Mouse (Mus musculus) lung, adult 2 months (tissue): ENCODE results near the gene Prkag1. TPM values are rescaled to one million over a fixed set of nuclear protein-coding genes. Genes with fewer than 3 reads are reported as not detected.

Experiments
- DNase-seq: peaks from one replicate; pipeline ENCODE4 v3.0.0; 2022
- H3K4me1 ChIP-seq: fragments of 200-500 bp; 2 replicates; pipeline ENCODE4 v1.6.1; 2011; ENCODE audit warnings: low read length; ENCODE audit not compliant: control insufficient read depth, insufficient read depth
- H3K4me3 ChIP-seq: fragments of 200-500 bp; replicated peaks from 2 replicates; pipeline ENCODE3; 2011; ENCODE audit warnings: low read depth, mild to moderate bottlenecking, control low read depth, low read length; ENCODE audit errors: extremely low read depth
- CTCF ChIP-seq: fragments of 200-500 bp; IDR thresholded peaks from 2 replicates; pipeline ENCODE4 v1.5.1; 2011; ENCODE audit warnings: mild to moderate bottlenecking, low read length, control low read depth; ENCODE audit not compliant: insufficient read depth
- POLR2A ChIP-seq: fragments of 200-500 bp; IDR thresholded peaks from 2 replicates; pipeline ENCODE4 v1.6.1; 2011; ENCODE audit warnings: low read depth, mild to moderate bottlenecking, control low read depth, low read length, borderline replicate concordance; ENCODE audit errors: extremely low read depth
- WGBS: fragments of 180-500 bp; shearing (Covaris S2); methylation state at CpG from one replicate; pipeline ENCODE4 v1.1.7; 2018; 5-methylcytosine and 5-hydroxymethylcytosine counted together
- polyA plus RNA-seq: library from polyadenylated mRNA; depleted of rRNA; stranded (reverse); fragments of >200 nt; gene quantifications from 2 replicates; pipeline ENCODE4 v1.2.3, GENCODE M21; 2012

Gene Prkag1
- polyA plus RNA-seq, 1 experiment = 62.8 TPM

GRCm38 (mm10) chr15:98853161-98853937 is 22.0 kb upstream of the Prkag1 start:
- 90% methylated on average over 28 of the region's 28 CpGs for WGBS
- TF ChIP-seq POLR2A (no peak), CTCF (no peak)
- Histone ChIP-seq H3K4me3 (no peak overlapping the region), H3K4me1 (no peaks in the 10 kb centered on the region)
- no peak for DNase-seq

- no peak for TF ChIP-seq CTCF
- no peak for TF ChIP-seq POLR2A
- Histone ChIP-seq H3K4me1 (no peaks in the 10 kb centered on the region), H3K4me3 (no peak overlapping the region)
- WGBS = 87% methylated on average over 9 of the region's 9 CpGs
- DNase-seq = no peak
Observed at GRCm38 (mm10) chr15:98852733-98853132, 21.4 kb upstream of the Prkag1 start.

- DNase-seq = no peak
- WGBS = 93% methylated on average over 9 of the region's 9 CpGs
- Histone ChIP-seq H3K4me3 (no peak overlapping the region), H3K4me1 (no peaks in the 10 kb centered on the region)
- TF ChIP-seq POLR2A (no peak), CTCF (no peak)
Observed at GRCm38 (mm10) chr15:98852071-98852470, 20.8 kb upstream of the Prkag1 start.

- no peak overlapping the region for H3K4me3 ChIP-seq
- TF ChIP-seq CTCF (no peak), POLR2A (no peak)
- DNase-seq = no peak
- H3K4me1 ChIP-seq = no peaks in the 10 kb centered on the region
- WGBS = 88% methylated on average over 21 of the region's 21 CpGs
Observed at GRCm38 (mm10) chr15:98851229-98851818, 20.0 kb upstream of the Prkag1 start.

DNA sequence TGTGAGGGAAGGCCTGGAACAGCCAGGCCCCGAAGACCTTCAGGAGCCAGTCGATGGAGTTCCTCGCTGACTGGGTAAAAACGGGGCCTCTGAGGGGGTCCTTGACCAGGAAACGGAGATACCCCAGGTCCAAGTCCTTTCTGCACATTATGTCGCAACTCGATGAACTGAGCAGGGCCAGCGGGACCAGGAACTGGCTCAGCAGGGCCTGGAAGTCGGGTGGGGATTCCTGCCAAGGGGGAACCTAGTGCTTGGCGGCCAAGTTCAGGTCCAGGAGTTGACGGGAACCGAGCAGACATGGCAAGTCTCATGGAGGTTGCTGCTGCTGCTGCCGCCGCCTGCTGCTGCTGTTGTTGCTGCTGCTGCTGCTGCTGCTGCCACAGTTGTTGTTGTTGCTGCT is 19.3 kb upstream of the Prkag1 start:
- DNase-seq = no peak
- WGBS = 80% methylated on average over 14 of the region's 14 CpGs

DNA sequence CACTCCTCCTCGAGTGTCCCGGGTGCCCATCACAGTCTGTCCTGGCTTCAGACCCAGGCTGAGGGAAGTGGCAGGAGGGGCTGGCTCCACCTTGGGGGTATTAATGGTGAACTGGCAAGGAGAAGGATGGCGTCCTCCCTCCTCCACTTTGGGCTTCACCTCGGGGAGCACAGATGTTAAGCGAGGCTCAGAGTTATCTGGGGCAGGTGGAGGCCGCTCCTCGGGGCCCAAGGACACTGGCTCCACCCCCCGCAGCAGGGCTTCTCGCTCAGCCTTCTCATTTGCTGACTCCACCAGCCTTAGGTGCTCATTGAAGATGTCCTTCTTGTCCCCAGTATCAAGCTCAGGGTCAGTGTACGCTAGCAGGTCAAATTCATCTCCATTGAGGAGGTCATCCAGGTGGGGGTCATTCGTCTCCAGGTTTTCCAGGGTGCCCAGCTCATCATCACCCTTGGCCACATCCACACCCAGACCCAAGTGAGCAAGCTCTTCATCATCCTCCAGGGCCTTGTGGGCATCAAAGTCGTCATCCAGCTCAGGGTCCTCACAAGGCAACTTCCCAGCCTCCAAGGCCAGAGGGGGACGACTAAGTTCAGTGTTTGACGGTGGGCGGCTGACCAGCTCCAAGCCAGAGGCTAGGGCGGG is 18.8 kb upstream of the Prkag1 start:
- WGBS = 83% methylated on average over 16 of the region's 16 CpGs
- no peak for DNase-seq

More for the DNA sequence above, 19.3 kb upstream of the Prkag1 start:
- TF ChIP-seq POLR2A (no peak), CTCF (no peak)
- no peaks in the 10 kb centered on the region for H3K4me1 ChIP-seq
- no peak overlapping the region for H3K4me3 ChIP-seq

GRCm38 (mm10) chr15:98849165-98849564 is 17.8 kb upstream of the Prkag1 start:
- DNase-seq = no peak
- WGBS = 95% methylated on average over 11 of the region's 11 CpGs
- no peak for TF ChIP-seq POLR2A
- Histone ChIP-seq H3K4me3 (no peak overlapping the region), H3K4me1 (no peaks in the 10 kb centered on the region)

More for the DNA sequence above, 18.8 kb upstream of the Prkag1 start:
- Histone ChIP-seq H3K4me1 (no peaks in the 10 kb centered on the region), H3K4me3 (no peak overlapping the region)
- TF ChIP-seq POLR2A (no peak), CTCF (no peak)

DNA sequence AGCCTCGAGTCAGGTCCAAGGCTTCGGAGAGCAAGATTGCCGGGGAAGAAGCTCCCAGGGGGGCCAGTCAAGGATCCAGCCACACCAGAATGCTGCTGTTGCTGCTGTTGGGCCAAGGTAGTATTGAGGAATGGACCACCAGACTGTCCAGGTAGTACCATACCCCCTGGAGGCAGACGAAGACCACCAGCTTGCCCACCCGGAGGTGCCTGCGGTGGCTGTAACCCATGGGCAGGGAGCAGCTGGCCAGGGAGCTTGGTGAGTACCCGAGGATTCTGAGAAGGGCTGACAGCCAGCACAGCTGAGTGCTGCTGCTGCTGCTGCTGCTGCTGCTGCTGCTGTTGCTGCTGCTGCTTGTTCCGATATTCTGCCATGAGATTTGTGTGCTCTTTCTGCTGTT is 14.8 kb upstream of the Prkag1 start:
- DNase-seq = no peak
- TF ChIP-seq POLR2A (no peak), CTCF (no peak)
- WGBS = 81% methylated on average over 8 of the region's 8 CpGs

DNA sequence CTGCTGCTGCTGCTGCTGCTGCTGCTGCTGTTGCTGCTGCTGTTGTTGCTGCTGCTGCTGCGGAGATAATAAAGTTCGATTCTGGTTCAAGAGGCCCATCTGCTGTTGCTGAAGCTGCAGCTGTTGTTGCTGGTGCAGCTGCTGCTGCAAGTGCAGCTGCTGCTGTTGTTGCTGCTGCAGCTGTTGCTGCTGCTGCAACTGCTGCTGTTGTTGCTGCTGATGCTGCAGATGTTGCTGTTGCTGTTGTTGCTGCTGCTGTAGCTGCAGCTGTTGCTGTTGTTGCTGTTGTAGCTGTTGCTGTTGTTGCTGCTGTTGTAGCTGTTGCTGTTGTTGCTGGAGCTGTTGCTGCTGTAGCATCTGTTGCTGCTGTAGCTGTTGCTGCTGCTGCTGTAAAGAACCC is 13.8 kb upstream of the Prkag1 start:
- WGBS = 92% methylated on average over 2 of the region's 2 CpGs
- H3K4me3 ChIP-seq = no peak overlapping the region
- DNase-seq = no peak
- no peaks in the 10 kb centered on the region for H3K4me1 ChIP-seq
- TF ChIP-seq POLR2A (no peak), CTCF (no peak)

More for the DNA sequence above, 14.8 kb upstream of the Prkag1 start:
- no peak overlapping the region for H3K4me3 ChIP-seq
- no peaks in the 10 kb centered on the region for H3K4me1 ChIP-seq
